Mouse (Mus musculus) midbrain, embryonic 13.5 days (tissue): Measurements from ENCODE around the gene Gsdme. TPM values are rescaled to one million over a fixed set of nuclear protein-coding genes. Genes with fewer than 3 reads are reported as not detected.

Source experiments
- ATAC-seq: fragments of 200-750 bp; cut with Nextera tagmentation; 2 replicates; pipeline ENCODE4 v1.8.0; 2017; ENCODE audit warnings: mild to moderate bottlenecking, moderate TSS enrichment, moderate library complexity
- H3K27ac ChIP-seq: fragments of 300-500 bp; sonication (generic); 2 replicates; pipeline ENCODE4 v1.5.1; 2015; ENCODE audit warnings: inconsistent platforms, mild to moderate bottlenecking, moderate library complexity
- H3K27me3 ChIP-seq: fragments of 300-500 bp; sonication (generic); 2 replicates; pipeline ENCODE4 v1.6.1; 2015; ENCODE audit warnings: mild to moderate bottlenecking, inconsistent platforms
- H3K36me3 ChIP-seq: fragments of 300-500 bp; sonication (generic); 2 replicates; pipeline ENCODE4 v1.6.1; 2015; ENCODE audit warnings: mild to moderate bottlenecking, inconsistent platforms
- H3K4me1 ChIP-seq: fragments of 300-500 bp; sonication (generic); replicated peaks from 2 replicates; pipeline ENCODE4 v1.6.1; 2015; ENCODE audit warnings: inconsistent platforms
- H3K4me2 ChIP-seq: fragments of 300-500 bp; sonication (generic); replicated peaks from 2 replicates; pipeline ENCODE4 v1.6.1; 2015; ENCODE audit warnings: moderate library complexity, mild to moderate bottlenecking, inconsistent platforms
- H3K4me3 ChIP-seq: fragments of 300-500 bp; sonication (generic); replicated peaks from 2 replicates; pipeline ENCODE4 v1.5.1; 2015; ENCODE audit warnings: mild to moderate bottlenecking, inconsistent platforms
- H3K9ac ChIP-seq: fragments of 300-500 bp; sonication (generic); replicated peaks from 2 replicates; pipeline ENCODE4 v1.6.1; 2015; ENCODE audit warnings: mild to moderate bottlenecking, inconsistent platforms
- H3K9me3 ChIP-seq: fragments of 300-500 bp; sonication (generic); 2 replicates; pipeline ENCODE4 v1.6.1; 2016; ENCODE audit warnings: mild to moderate bottlenecking, inconsistent platforms
- WGBS: fragments of 180-500 bp; shearing (Covaris S2); methylation state at CpG from one replicate; pipeline ENCODE4 v1.1.7; 2015; 5-methylcytosine and 5-hydroxymethylcytosine counted together
- polyA plus RNA-seq: library from polyadenylated mRNA; unstranded; fragments of >200 nt; fragmentation: Nextera tagmentation; extraction: Ambion mirVana; gene quantifications from 2 replicates; pipeline ENCODE4 v1.2.1, GENCODE M21; 2015

Gene Gsdme
- polyA plus RNA-seq, 1 experiment from 2014 or later, result 64.9 TPM

DNA sequence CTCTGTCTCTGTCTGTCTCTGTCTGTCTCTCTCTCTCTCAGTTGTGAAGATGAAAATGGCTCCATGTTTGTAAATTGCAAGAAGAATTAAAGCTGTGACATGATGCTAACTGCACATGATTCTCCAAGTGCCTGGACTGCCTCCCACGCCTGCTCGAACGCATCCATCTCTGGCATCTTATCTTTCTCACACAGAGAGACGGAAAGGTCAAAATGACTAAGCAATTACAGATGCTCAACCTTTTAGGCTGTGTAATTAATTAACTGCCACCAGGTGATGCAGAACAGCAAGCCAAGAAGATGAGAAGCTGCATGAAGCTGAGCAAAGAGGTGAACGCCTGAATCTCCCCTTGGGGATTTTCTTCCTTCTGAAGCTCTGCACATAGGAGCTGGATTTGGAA is 23.2 kb downstream of the Gsdme start:
- ATAC-seq, result no peak
- Histone ChIP-seq H3K4me2 (no peak overlapping the region), H3K27me3 (no peaks in the 10 kb centered on the region), H3K9ac (no peak overlapping the region), H3K4me1 (no peaks in the 10 kb centered on the region), H3K9me3 (no peaks in the 10 kb centered on the region), H3K4me3 (no peak overlapping the region), H3K36me3 (no peaks in the 10 kb centered on the region; the same call in 1 of the 2 replicates), H3K27ac (no peak overlapping the region)
- WGBS, result 72% methylated on average over 5 of the region's 5 CpGs

GRCm38 (mm10) chr6:50239902-50240301 is 23.8 kb downstream of the Gsdme start:
- H3K4me3 ChIP-seq, result no peak overlapping the region
- 100% methylated on average over 2 of the region's 2 CpGs for WGBS
- no peak for ATAC-seq
- H3K27ac ChIP-seq, result no peak overlapping the region
- no peaks in the 10 kb centered on the region for H3K9me3 ChIP-seq
- no peak overlapping the region for H3K4me2 ChIP-seq
- no peaks in the 10 kb centered on the region for H3K27me3 ChIP-seq
- H3K4me1 ChIP-seq, result no peaks in the 10 kb centered on the region
- H3K36me3 ChIP-seq, result no peaks in the 10 kb centered on the region; the same call in 1 of the 2 replicates
- no peak overlapping the region for H3K9ac ChIP-seq

DNA sequence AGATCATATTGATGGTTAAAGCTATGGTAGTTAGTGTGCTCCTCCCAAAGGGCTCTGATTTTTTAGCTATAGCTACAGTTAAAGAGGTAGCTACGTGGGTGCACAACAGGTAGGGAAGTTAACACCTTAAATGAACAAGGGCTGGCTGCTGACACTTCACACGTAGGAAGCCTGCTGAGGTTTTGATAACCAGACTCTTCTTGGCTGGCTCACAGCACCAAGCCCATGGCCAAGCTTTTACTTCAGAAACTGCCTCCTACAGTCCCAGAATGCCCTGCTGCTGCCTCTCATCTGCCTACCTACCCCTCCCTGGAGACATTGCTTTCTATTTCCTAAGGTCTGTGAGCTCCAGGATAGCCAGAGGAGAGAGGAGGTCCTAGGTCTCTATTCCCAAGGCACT is 25.7 kb downstream of the Gsdme start:
- Histone ChIP-seq H3K9ac (no peak overlapping the region), H3K36me3 (no peaks in the 10 kb centered on the region; the same call in 1 of the 2 replicates)
- 78% methylated on average over 2 of the region's 2 CpGs for WGBS

GRCm38 (mm10) chr6:50232984-50233383 is 30.7 kb downstream of the Gsdme start:
- no peaks in the 10 kb centered on the region for H3K9me3 ChIP-seq
- H3K27ac ChIP-seq, result no peak overlapping the region
- no peak for ATAC-seq
- H3K27me3 ChIP-seq, result no peaks in the 10 kb centered on the region
- no peak overlapping the region for H3K4me3 ChIP-seq
- 66% methylated on average over 1 of the region's 1 CpGs for WGBS
- no peak overlapping the region for H3K9ac ChIP-seq
- H3K4me1 ChIP-seq, result peaks cover 6% of the 10 kb centered on the region
- H3K36me3 ChIP-seq, result peaks cover 8% of the 10 kb centered on the region; the same call in 1 of the 2 replicates
- no peak overlapping the region for H3K4me2 ChIP-seq

More for the DNA sequence above, 25.7 kb downstream of the Gsdme start:
- Histone ChIP-seq H3K9me3 (no peaks in the 10 kb centered on the region), H3K4me3 (no peak overlapping the region), H3K27me3 (no peaks in the 10 kb centered on the region), H3K4me2 (no peak overlapping the region), H3K27ac (no peak overlapping the region), H3K4me1 (no peaks in the 10 kb centered on the region)
- ATAC-seq, result no peak

DNA sequence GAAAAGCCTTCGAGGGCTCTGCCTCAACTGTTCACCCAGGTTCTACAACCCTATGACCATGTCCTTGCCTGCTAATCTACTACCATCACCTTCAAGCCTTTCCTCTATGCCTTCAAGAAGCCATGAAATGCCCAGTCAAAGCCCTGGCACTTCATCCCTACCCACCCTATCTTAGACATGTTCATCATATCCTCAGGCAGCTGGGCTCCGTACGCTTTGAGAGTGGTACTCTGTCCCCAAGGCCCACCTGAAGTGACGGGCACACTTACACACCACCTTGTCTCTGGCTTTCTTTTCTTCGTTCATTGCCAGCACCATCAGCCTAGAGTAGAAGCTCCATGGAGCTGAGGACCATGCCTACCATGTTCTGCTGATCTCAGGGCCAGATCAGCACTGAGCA is 32.4 kb downstream of the Gsdme start:
- Histone ChIP-seq H3K27me3 (no peaks in the 10 kb centered on the region), H3K9ac (no peak overlapping the region), H3K27ac (no peak overlapping the region), H3K36me3 (peaks cover 17% of the 10 kb centered on the region), H3K4me3 (no peak overlapping the region), H3K9me3 (no peaks in the 10 kb centered on the region), H3K4me1 (peaks cover 6% of the 10 kb centered on the region), H3K4me2 (no peak overlapping the region)
- WGBS, result 88% methylated on average over 5 of the region's 5 CpGs
- no peak for ATAC-seq

GRCm38 (mm10) chr6:50228180-50228579 is 35.5 kb downstream of the Gsdme start:
- H3K27ac ChIP-seq, result no peak overlapping the region

GRCm38 (mm10) chr6:50225232-50225631 is 38.4 kb downstream of the Gsdme start:
- no peak for ATAC-seq
- 90% methylated on average over 5 of the region's 5 CpGs for WGBS
- Histone ChIP-seq H3K36me3 (peaks cover 31% of the 10 kb centered on the region), H3K4me2 (no peak overlapping the region), H3K4me3 (no peak overlapping the region), H3K9ac (no peak overlapping the region), H3K27ac (no peak overlapping the region), H3K4me1 (peaks cover 6% of the 10 kb centered on the region), H3K27me3 (no peaks in the 10 kb centered on the region), H3K9me3 (no peaks in the 10 kb centered on the region)

More at GRCm38 (mm10) chr6:50228180-50228579, 35.5 kb downstream of the Gsdme start:
- Histone ChIP-seq H3K4me3 (no peak overlapping the region), H3K36me3 (peaks cover 31% of the 10 kb centered on the region), H3K4me2 (no peak overlapping the region), H3K27me3 (no peaks in the 10 kb centered on the region), H3K9ac (no peak overlapping the region), H3K4me1 (peaks cover 6% of the 10 kb centered on the region), H3K9me3 (no peaks in the 10 kb centered on the region)
- 87% methylated on average over 5 of the region's 5 CpGs for WGBS
- no peak for ATAC-seq

GRCm38 (mm10) chr6:50223606-50224005 is 40.1 kb downstream of the Gsdme start:
- 89% methylated on average over 4 of the region's 4 CpGs for WGBS
- Histone ChIP-seq H3K4me2 (no peak overlapping the region), H3K36me3 (peaks cover 40% of the 10 kb centered on the region), H3K9me3 (no peaks in the 10 kb centered on the region), H3K27me3 (no peaks in the 10 kb centered on the region), H3K27ac (no peak overlapping the region), H3K4me1 (no peaks in the 10 kb centered on the region), H3K9ac (no peak overlapping the region), H3K4me3 (no peak overlapping the region)
- no peak for ATAC-seq

GRCm38 (mm10) chr6:50222986-50223385 is 40.7 kb downstream of the Gsdme start:
- Histone ChIP-seq H3K27ac (no peak overlapping the region), H3K4me2 (no peak overlapping the region), H3K9me3 (no peaks in the 10 kb centered on the region), H3K4me1 (no peaks in the 10 kb centered on the region), H3K27me3 (no peaks in the 10 kb centered on the region), H3K4me3 (no peak overlapping the region), H3K36me3 (peaks cover 38% of the 10 kb centered on the region), H3K9ac (no peak overlapping the region)
- no peak for ATAC-seq
- WGBS, result 83% methylated on average over 5 of the region's 5 CpGs

DNA sequence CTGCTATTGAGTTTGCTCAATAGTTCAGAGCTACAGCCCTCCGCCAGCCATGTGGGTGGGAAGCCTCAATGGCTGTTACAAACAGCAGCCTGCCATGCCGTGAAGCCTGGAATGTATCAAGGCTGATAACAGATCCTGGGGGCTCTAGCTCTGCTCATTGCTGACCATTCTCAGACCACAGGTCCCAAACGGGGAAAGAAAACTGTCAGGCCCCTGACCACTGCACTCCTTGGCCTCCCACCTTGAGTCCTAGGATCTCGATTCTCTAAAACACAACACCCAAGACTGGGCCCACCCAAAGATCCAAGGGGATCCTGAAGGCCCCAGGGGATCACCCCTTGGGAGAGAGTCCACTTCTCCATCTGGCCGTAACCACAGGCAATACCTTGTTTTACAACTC is 41.3 kb downstream of the Gsdme start:
- WGBS, result 87% methylated on average over 5 of the region's 5 CpGs
- Histone ChIP-seq H3K9ac (no peak overlapping the region), H3K4me1 (no peaks in the 10 kb centered on the region), H3K4me2 (no peak overlapping the region), H3K36me3 (peaks cover 38% of the 10 kb centered on the region), H3K4me3 (no peak overlapping the region), H3K27me3 (no peaks in the 10 kb centered on the region), H3K9me3 (no peaks in the 10 kb centered on the region), H3K27ac (no peak overlapping the region)
- ATAC-seq, result no peak

GRCm38 (mm10) chr6:50220863-50221262 is 42.8 kb downstream of the Gsdme start:
- no peak for ATAC-seq
- 55% methylated on average over 6 of the region's 6 CpGs for WGBS
- no peaks in the 10 kb centered on the region for H3K9me3 ChIP-seq
- no peak overlapping the region for H3K9ac ChIP-seq
- no peaks in the 10 kb centered on the region for H3K27me3 ChIP-seq
- H3K4me3 ChIP-seq, result no peak overlapping the region
- H3K36me3 ChIP-seq, result peaks cover 32% of the 10 kb centered on the region
- H3K27ac ChIP-seq, result no peak overlapping the region
- no peaks in the 10 kb centered on the region for H3K4me1 ChIP-seq
- H3K4me2 ChIP-seq, result no peak overlapping the region

GRCm38 (mm10) chr6:50219066-50219465 is 44.6 kb downstream of the Gsdme start:
- Histone ChIP-seq H3K4me2 (no peak overlapping the region), H3K9me3 (no peaks in the 10 kb centered on the region), H3K27ac (no peak overlapping the region), H3K9ac (no peak overlapping the region), H3K27me3 (no peaks in the 10 kb centered on the region), H3K36me3 (peaks cover 25% of the 10 kb centered on the region), H3K4me3 (no peak overlapping the region), H3K4me1 (no peaks in the 10 kb centered on the region)
- WGBS, result 93% methylated on average over 6 of the region's 6 CpGs
- ATAC-seq, result no peak

- H3K9ac ChIP-seq, result no peak overlapping the region
- H3K27me3 ChIP-seq, result no peaks in the 10 kb centered on the region
- H3K4me1 ChIP-seq, result no peaks in the 10 kb centered on the region
- ATAC-seq, result no peak
- H3K4me3 ChIP-seq, result no peak overlapping the region
- H3K9me3 ChIP-seq, result no peaks in the 10 kb centered on the region
- H3K4me2 ChIP-seq, result no peak overlapping the region
- WGBS, result 79% methylated on average over 3 of the region's 3 CpGs
- peaks cover 21% of the 10 kb centered on the region for H3K36me3 ChIP-seq
- H3K27ac ChIP-seq, result no peak overlapping the region
These were observed 45.0 kb downstream of the Gsdme start for GRCm38 (mm10) chr6:50218628-50219027.
